Mouse (Mus musculus) liver, embryonic 16.5 days (tissue): Measurements from ENCODE around the gene Lin28a. TPM values are rescaled to one million over a fixed set of nuclear protein-coding genes. Genes with fewer than 3 reads are reported as not detected.

Experiments used
- ATAC-seq: fragments of 200-750 bp; cut with Nextera tagmentation; 2 replicates; pipeline ENCODE4 v1.8.0; 2017; ENCODE audit warnings: low read depth, mild to moderate bottlenecking, moderate number of reproducible peaks, moderate library complexity
- H3K27ac ChIP-seq: fragments of 300-500 bp; sonication (generic); 2 replicates; pipeline ENCODE4 v1.5.1; 2014; ENCODE audit warnings: mild to moderate bottlenecking, low read length
- H3K27me3 ChIP-seq: fragments of 300-500 bp; sonication (generic); 2 replicates; pipeline ENCODE4 v1.6.1; 2014; ENCODE audit warnings: low read depth, low read length, mixed read lengths; ENCODE audit not compliant: control insufficient read depth, insufficient read depth
- H3K36me3 ChIP-seq: fragments of 300-500 bp; sonication (generic); 2 replicates; pipeline ENCODE4 v1.6.1; 2014; ENCODE audit warnings: mild to moderate bottlenecking; ENCODE audit not compliant: control insufficient read depth, insufficient read depth
- H3K4me1 ChIP-seq: fragments of 300-500 bp; sonication (generic); 2 replicates; pipeline ENCODE4 v1.6.1; 2014; ENCODE audit warnings: low read depth, low read length, mixed read lengths; ENCODE audit not compliant: control insufficient read depth
- H3K4me2 ChIP-seq: fragments of 300-500 bp; sonication (generic); 2 replicates; pipeline ENCODE4 v1.6.1; 2014; ENCODE audit warnings: low read depth, low read length, mixed read lengths
- H3K4me3 ChIP-seq: fragments of 300-500 bp; sonication (generic); 2 replicates; pipeline ENCODE4 v1.5.1; 2014; ENCODE audit warnings: low read depth, mild to moderate bottlenecking, low read length
- H3K9ac ChIP-seq: fragments of 300-500 bp; sonication (generic); 2 replicates; pipeline ENCODE4 v1.6.1; 2014; ENCODE audit warnings: low read depth, low read length
- H3K9me3 ChIP-seq: fragments of 300-500 bp; sonication (generic); replicated peaks from 2 replicates; pipeline ENCODE4 v1.6.1; 2016; ENCODE audit warnings: low read length; ENCODE audit not compliant: control insufficient read depth
- WGBS: fragments of 180-500 bp; shearing (Covaris S2); extraction: QIAGEN DNeasy Blood & Tissue Kit; methylation state at CpG from one replicate; pipeline ENCODE4 v1.1.7; 2014; ENCODE audit not compliant: insufficient replicate concordance; 5-methylcytosine and 5-hydroxymethylcytosine counted together
- polyA plus RNA-seq: library from polyadenylated mRNA; unstranded; fragments of >200 nt; fragmentation: Nextera tagmentation; extraction: Ambion mirVana; gene quantifications from 2 replicates; pipeline ENCODE4 v1.2.1, GENCODE M21; 2015

The Lin28a gene
- polyA plus RNA-seq, 1 experiment from 2014 or later: 1.5 TPM

DNA sequence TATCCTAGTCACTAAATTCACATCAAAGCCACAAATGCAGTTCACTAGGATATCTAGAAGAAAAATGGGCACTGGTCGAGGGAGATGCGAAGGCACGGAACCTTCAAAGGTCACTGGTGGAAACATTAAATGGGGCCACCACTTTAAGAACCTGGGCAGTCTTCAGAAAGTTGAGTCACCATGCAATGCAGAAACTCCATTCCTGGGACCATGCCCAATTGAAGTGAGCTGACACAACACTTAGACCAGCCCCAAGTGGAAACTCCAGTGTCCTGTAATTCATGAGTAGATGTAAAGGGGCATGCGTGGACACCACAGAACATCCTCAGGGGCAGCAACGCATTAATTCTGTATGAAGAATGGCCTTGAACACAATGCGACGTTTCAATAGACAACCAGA lies 56.1 kb downstream of the Lin28a start:
- ATAC-seq: no peak
- WGBS: 83% methylated on average over 7 of the region's 7 CpGs
- Histone ChIP-seq H3K27me3 (no peaks in the 10 kb centered on the region), H3K9me3 (no peaks in the 10 kb centered on the region), H3K36me3 (peaks cover 28% of the 10 kb centered on the region), H3K4me3 (no peak overlapping the region), H3K9ac (no peak overlapping the region), H3K27ac (no peak overlapping the region), H3K4me1 (peaks cover 8% of the 10 kb centered on the region), H3K4me2 (no peak overlapping the region)

DNA sequence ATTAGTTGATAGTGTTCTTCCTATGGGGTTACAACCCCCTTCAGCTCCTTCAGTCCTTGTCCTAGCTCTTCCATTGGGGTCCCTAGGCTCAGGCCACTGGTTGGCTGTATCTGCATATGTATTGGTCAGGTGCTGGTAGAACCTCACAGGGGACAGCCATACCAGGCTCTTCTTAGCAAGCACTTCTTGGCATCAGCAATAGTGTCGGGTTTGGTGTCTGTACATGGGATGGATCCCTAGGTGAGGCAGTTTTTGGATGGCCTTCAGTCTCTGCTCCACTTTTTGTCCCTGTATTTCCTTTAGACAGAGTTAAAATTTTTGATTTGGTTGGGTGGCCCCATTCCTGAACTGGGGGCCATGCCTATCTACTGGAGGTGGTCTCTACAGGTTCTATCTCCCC lies 59.8 kb downstream of the Lin28a start:
- Histone ChIP-seq H3K9me3 (no peaks in the 10 kb centered on the region), H3K9ac (no peak overlapping the region), H3K27ac (no peak overlapping the region), H3K36me3 (peaks cover 9% of the 10 kb centered on the region), H3K4me1 (no peaks in the 10 kb centered on the region), H3K4me2 (no peak overlapping the region), H3K4me3 (no peak overlapping the region), H3K27me3 (no peaks in the 10 kb centered on the region)
- WGBS: 54% methylated on average over 1 of the region's 1 CpGs
- ATAC-seq: no peak

DNA sequence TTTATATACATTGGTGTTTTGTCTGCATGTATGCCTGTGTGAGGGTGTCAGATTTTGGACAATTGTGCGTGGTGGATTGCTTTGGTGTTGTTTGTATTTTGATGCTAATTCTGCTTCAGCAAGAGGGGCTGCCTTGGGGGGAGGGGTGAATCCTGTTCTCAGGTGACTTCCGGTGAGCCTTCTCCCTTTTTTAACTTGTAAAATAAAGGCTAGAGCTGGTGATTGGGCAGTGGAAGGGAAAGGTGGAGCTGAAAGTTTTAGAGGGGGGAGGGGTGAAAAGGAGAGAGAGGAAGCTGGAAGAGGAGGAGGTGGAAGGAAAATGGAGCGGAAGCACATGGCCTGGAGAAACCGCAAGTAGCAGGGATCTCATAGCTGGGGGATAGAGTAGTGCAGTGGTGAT lies 62.3 kb downstream of the Lin28a start:
- no peak overlapping the region for H3K4me3 ChIP-seq
- WGBS: 63% methylated on average over 4 of the region's 4 CpGs
- ATAC-seq: no peak
- H3K4me1 ChIP-seq: no peaks in the 10 kb centered on the region
- no peak overlapping the region for H3K27ac ChIP-seq
- no peak overlapping the region for H3K4me2 ChIP-seq
- H3K36me3 ChIP-seq: no peaks in the 10 kb centered on the region
- no peaks in the 10 kb centered on the region for H3K27me3 ChIP-seq
- H3K9ac ChIP-seq: no peak overlapping the region
- H3K9me3 ChIP-seq: no peaks in the 10 kb centered on the region

Other genes with a start within 250 kb of the Lin28a start
- 69.9 and 79.4 TPM in 2 replicates for gene Rps6ka1, start 131.0 kb downstream of the Lin28a start, polyA plus RNA-seq
- gene Hmgn2, start 50.2 kb downstream of the Lin28a start, polyA plus RNA-seq: 517 and 560 TPM in 2 replicates
- gene Dhdds, start 17.9 kb downstream of the Lin28a start, polyA plus RNA-seq: 17.4 and 20.2 TPM in 2 replicates
- gene Zfp683, start 35.0 kb upstream of the Lin28a start, polyA plus RNA-seq: not detected in 2 replicates
- 0.61 and 0.68 TPM in 2 replicates for gene Crybg2, start 42.0 kb upstream of the Lin28a start, polyA plus RNA-seq
- 56.1 and 56.8 TPM in 2 replicates for gene Cd52, start 76.2 kb upstream of the Lin28a start, polyA plus RNA-seq
- gene Ubxn11, start 83.7 kb upstream of the Lin28a start, polyA plus RNA-seq: 1.3 TPM in 2 replicates
- gene Sh3bgrl3, start 109.9 kb upstream of the Lin28a start, polyA plus RNA-seq: 142 and 161 TPM in 2 replicates
- 42.3 and 47.7 TPM in 2 replicates for gene Cep85, start 168.3 kb upstream of the Lin28a start, polyA plus RNA-seq
- not detected in 2 replicates for gene Gm7534, start 184.2 kb upstream of the Lin28a start, polyA plus RNA-seq
- gene Catsper4, start 208.5 kb upstream of the Lin28a start, polyA plus RNA-seq: not detected in 2 replicates
- 0.06 and 0.07 TPM in 2 replicates for gene Cnksr1, start 219.6 kb upstream of the Lin28a start, polyA plus RNA-seq
- 0.11 and 0.13 TPM in 2 replicates for gene E130218I03Rik, start 224.8 kb upstream of the Lin28a start, polyA plus RNA-seq
- 4.0 and 4.5 TPM in 2 replicates for gene Zfp593, start 226.8 kb upstream of the Lin28a start, polyA plus RNA-seq
- not detected in 2 replicates for gene Gm30191, start 228.1 kb upstream of the Lin28a start, polyA plus RNA-seq
- gene Grrp1, start 235.3 kb upstream of the Lin28a start, polyA plus RNA-seq: 0.78 and 0.79 TPM in 2 replicates